Mouse (Mus musculus) hindbrain, embryonic 11.5 days (tissue): ENCODE results near the gene Taldo1. TPM values are rescaled to one million over a fixed set of nuclear protein-coding genes. Genes with fewer than 3 reads are reported as not detected.
A peak's percentile ranks its signal among the peaks of the same experiment; 100 is the strongest.
"Not testable (repeated sequence)": the region's sequence is repeated elsewhere in the genome, so short reads cannot be mapped to it uniquely, and the experiment has no call there.

Source experiments
- ATAC-seq: fragments of 200-750 bp; cut with Nextera tagmentation; 2 replicates; pipeline ENCODE4 v1.8.0; 2017; ENCODE audit warnings: mild to moderate bottlenecking, moderate TSS enrichment, moderate library complexity; ENCODE audit not compliant: low FRiP score
- DNase-seq: peaks from one replicate; pipeline ENCODE4 v3.0.0-alpha.2; 2015; ENCODE audit warnings: low spot score
- H3K27ac ChIP-seq: fragments of 300-500 bp; sonication (generic); 2 replicates; pipeline ENCODE4 v1.5.1; 2014; ENCODE audit warnings: mild to moderate bottlenecking, low read depth, low read length
- H3K27me3 ChIP-seq: fragments of 300-500 bp; sonication (generic); 2 replicates; pipeline ENCODE4 v1.6.1; 2014; ENCODE audit warnings: mild to moderate bottlenecking, low read length, moderate library complexity, mixed read lengths; ENCODE audit not compliant: control insufficient read depth, insufficient read depth
- H3K36me3 ChIP-seq: fragments of 300-500 bp; sonication (generic); 2 replicates; pipeline ENCODE4 v1.6.1; 2014; ENCODE audit warnings: mild to moderate bottlenecking, low read length, moderate library complexity, mixed read lengths; ENCODE audit not compliant: control insufficient read depth, insufficient read depth
- H3K4me1 ChIP-seq: fragments of 300-500 bp; sonication (generic); replicated peaks from 2 replicates; pipeline ENCODE4 v1.6.1; 2014; ENCODE audit warnings: low read length, mixed read lengths; ENCODE audit not compliant: control insufficient read depth, insufficient read depth
- H3K4me2 ChIP-seq: fragments of 300-500 bp; sonication (generic); replicated peaks from 2 replicates; pipeline ENCODE4 v1.6.1; 2014; ENCODE audit warnings: mild to moderate bottlenecking, low read depth, low read length
- H3K4me3 ChIP-seq: fragments of 300-500 bp; sonication (generic); 2 replicates; pipeline ENCODE4 v1.5.1; 2014; ENCODE audit warnings: low read depth, low read length
- H3K9ac ChIP-seq: fragments of 300-500 bp; sonication (generic); 2 replicates; pipeline ENCODE4 v1.6.1; 2014; ENCODE audit warnings: low read depth, low read length
- H3K9me3 ChIP-seq: fragments of 300-500 bp; sonication (generic); 2 replicates; pipeline ENCODE4 v1.6.1; 2016; ENCODE audit warnings: low read length; ENCODE audit not compliant: control insufficient read depth
- WGBS: fragments of 180-500 bp; shearing (Covaris S2); extraction: QIAGEN DNeasy Blood & Tissue Kit; methylation state at CpG from one replicate; pipeline ENCODE4 v1.1.7; 2014; 5-methylcytosine and 5-hydroxymethylcytosine counted together
- polyA plus RNA-seq: library from polyadenylated mRNA; unstranded; fragments of >200 nt; fragmentation: Nextera tagmentation; extraction: Ambion mirVana; gene quantifications from 2 replicates; pipeline ENCODE4 v1.2.1, GENCODE M21; 2014

Gene Taldo1
- polyA plus RNA-seq, 1 experiment from 2014 or later: 389 TPM

DNA sequence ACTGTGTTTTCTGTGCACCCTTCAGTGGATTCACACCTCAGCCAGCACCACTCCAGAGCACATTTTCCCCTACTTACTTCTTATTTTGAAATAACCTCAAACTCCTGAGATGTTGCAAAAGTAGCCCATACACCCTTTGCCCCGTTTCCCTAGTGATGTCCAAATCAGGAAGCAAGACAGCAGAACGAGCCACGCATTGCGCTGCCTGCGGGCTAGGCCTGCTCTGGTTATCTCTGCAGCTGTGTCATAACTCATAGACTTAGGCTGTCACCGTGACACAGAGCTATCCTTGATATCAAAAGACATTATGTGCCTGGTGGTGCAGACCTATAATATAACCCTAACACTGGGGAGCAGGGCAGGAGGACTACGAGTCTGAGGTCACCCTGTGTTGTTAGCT is 2.2 kb downstream of the Taldo1 start:
- 0 out of 2 replicates have a peak, but pooled peaks cover 6% of the 10 kb centered on the region for H3K4me1 ChIP-seq
- no peaks in the 10 kb centered on the region for H3K27me3 ChIP-seq
- peaks cover 2% of the 10 kb centered on the region; the same call in 1 of the 2 replicates for H3K36me3 ChIP-seq
- no peak for ATAC-seq
- no peak overlapping the region for H3K4me3 ChIP-seq
- no peaks in the 10 kb centered on the region for H3K9me3 ChIP-seq
- WGBS: 93% methylated on average over 7 of the region's 7 CpGs
- H3K27ac ChIP-seq: no peak overlapping the region
- H3K9ac ChIP-seq: no peak overlapping the region
- DNase-seq: no peak
- H3K4me2 ChIP-seq: no peak overlapping the region

- Histone ChIP-seq H3K36me3 (peaks cover 2% of the 10 kb centered on the region; the same call in 1 of the 2 replicates), H3K4me1 (0 out of 2 replicates have a peak, but pooled peaks cover 6% of the 10 kb centered on the region), H3K4me2 (no peak overlapping the region), H3K4me3 (no peak overlapping the region), H3K9me3 (no peaks in the 10 kb centered on the region), H3K27ac (no peak overlapping the region), H3K27me3 (no peaks in the 10 kb centered on the region), H3K9ac (no peak overlapping the region)
- peak; percentile 83 for DNase-seq
- 14% methylated on average over 6 of the region's 6 CpGs for WGBS
- no peak for ATAC-seq
Measured at GRCm38 (mm10) chr7:141394771-141395170, 2.8 kb downstream of the Taldo1 start.

DNA sequence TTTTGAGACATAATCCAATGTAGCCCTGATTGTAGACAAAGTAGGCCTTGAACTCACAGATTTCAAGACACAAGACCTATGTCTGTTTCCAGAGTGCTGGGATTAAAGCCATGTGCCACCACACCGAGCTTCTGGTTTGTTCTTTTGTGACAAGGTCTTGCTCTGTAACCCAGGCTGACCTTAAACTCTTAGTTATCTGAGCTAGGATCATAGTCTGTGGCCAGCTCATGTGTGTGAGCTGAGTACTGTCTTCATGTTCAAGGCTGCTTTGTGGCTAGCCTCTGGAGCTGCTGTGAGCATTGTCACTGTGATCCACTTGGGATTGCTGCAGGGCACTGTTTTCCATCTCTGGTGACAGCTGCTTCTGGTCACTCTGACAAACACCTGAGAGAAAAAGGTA is 3.3 kb downstream of the Taldo1 start:
- H3K4me2 ChIP-seq: no peak overlapping the region
- no peak overlapping the region for H3K9ac ChIP-seq
- DNase-seq (no peak), ATAC-seq (no peak)
- H3K27ac ChIP-seq: no peak overlapping the region
- H3K9me3 ChIP-seq: no peaks in the 10 kb centered on the region
- no peaks in the 10 kb centered on the region for H3K27me3 ChIP-seq
- peaks cover 4% of the 10 kb centered on the region; the same call in 1 of the 2 replicates for H3K36me3 ChIP-seq
- WGBS: 82% methylated on average over 1 of the region's 1 CpGs
- 0 out of 2 replicates have a peak, but pooled peaks cover 6% of the 10 kb centered on the region for H3K4me1 ChIP-seq
- no peak overlapping the region for H3K4me3 ChIP-seq

DNA sequence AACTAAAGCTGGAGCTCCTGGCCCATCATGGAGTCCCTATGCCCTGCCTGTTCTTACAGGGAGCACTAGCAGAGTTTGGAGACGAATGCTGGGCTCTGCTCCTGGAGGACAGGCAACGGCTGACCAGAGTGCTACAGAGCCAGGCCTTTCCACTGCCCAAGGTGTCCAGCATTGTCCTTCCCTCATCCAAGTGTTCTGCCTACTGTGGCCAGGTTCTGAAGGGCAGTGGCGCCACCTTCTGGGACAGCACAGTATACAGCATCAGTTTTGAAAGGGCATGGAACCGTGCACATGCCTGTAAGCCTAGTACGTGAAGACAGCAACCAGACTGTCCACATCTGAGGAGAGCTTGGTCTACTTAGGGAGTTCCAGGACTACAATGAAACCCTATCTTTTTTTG is 11.3 kb downstream of the Taldo1 start:
- Histone ChIP-seq H3K9ac (no peak overlapping the region), H3K9me3 (no peaks in the 10 kb centered on the region), H3K4me1 (no peaks in the 10 kb centered on the region), H3K4me2 (no peak overlapping the region), H3K27ac (no peak overlapping the region), H3K4me3 (no peak overlapping the region), H3K36me3 (peaks cover 8% of the 10 kb centered on the region), H3K27me3 (no peaks in the 10 kb centered on the region)
- DNase-seq (peak; percentile 59), ATAC-seq (peak; percentile 51; the same call in 1 of the 2 replicates)
- 56% methylated on average over 5 of the region's 5 CpGs for WGBS

DNA sequence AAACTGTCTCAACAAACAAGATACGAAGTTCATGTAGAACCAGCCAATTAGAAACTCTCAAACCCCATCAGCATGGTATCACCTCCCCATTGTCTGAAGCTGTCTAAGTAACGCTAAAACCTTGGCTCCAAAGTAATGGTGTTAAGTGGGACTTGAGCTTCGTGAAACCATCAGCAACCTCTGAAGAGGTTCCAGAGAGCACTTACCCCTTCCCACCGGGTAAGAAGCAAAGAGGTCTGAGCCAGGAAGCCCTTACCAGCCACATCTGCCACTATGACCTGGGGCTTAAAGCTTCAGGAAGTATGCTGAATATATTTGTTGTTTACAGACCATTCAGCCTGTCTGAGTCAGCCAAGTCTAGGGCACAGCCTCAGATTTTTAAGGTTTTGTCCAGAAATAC is 13.5 kb downstream of the Taldo1 start:
- H3K36me3 ChIP-seq: peaks cover 8% of the 10 kb centered on the region
- ATAC-seq: no peak

DNA sequence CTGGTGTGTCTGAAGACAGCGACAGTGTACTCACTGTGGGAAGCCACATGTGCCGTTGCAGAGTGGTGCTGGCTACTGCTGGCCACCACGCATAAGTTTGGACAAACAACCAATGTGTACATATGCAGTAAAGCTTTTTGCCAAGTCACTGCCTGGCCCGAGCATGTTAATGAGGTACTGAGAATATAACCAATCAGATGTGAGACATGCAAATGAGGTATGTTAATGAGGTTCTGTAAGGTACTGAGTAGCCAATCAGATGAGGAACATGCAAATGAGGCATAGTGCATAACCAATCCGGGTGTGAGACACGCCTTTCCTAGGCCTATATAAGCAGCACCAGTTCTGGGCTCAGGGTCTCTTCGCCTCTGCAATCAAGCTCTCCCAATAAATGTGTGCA is 15.7 kb downstream of the Taldo1 start:
- not testable (repeated sequence) for H3K36me3 ChIP-seq, ATAC-seq
- WGBS: 98% methylated on average over 7 of the region's 7 CpGs

More for the DNA sequence above, 13.5 kb downstream of the Taldo1 start:
- Histone ChIP-seq H3K27me3 (no peaks in the 10 kb centered on the region), H3K9ac (no peak overlapping the region), H3K4me2 (no peak overlapping the region), H3K4me3 (no peak overlapping the region), H3K27ac (no peak overlapping the region), H3K4me1 (no peaks in the 10 kb centered on the region), H3K9me3 (no peaks in the 10 kb centered on the region)
- 87% methylated on average over 4 of the region's 4 CpGs for WGBS
- DNase-seq: no peak

DNA sequence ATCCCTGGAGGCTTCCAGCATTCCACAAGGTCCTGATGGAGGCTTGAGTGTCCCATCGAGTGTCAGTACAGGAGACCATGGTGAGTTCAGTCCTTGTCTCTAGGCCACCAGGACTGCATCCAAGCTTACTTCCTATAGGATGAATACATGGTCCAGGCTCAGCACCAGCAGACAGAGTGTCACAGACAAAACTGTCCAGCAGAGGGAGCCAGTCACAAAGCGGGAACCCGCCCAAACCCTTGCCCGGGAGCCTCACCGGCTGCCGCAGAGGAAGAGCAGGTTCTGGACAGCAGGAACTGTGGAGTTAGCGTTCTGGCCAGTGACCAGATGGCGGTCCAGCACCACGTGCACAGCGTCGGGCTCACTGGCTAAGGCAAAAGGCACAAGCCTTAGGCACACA is 16.8 kb downstream of the Taldo1 start:
- 16% methylated on average over 11 of the region's 11 CpGs for WGBS
- Histone ChIP-seq H3K4me3 (no peak overlapping the region), H3K4me2 (no peak overlapping the region), H3K4me1 (no peaks in the 10 kb centered on the region), H3K27me3 (no peaks in the 10 kb centered on the region), H3K9ac (no peak overlapping the region), H3K36me3 (0 out of 2 replicates have a peak, but pooled peaks cover 2% of the 10 kb centered on the region), H3K9me3 (no peaks in the 10 kb centered on the region), H3K27ac (no peak overlapping the region)
- DNase-seq (peak; percentile 89), ATAC-seq (peak; percentile 63)

More for the DNA sequence above, 15.7 kb downstream of the Taldo1 start:
- H3K4me2 ChIP-seq, H3K9ac ChIP-seq, H3K27me3 ChIP-seq, H3K27ac ChIP-seq, H3K9me3 ChIP-seq, H3K4me3 ChIP-seq, H3K4me1 ChIP-seq, DNase-seq: not testable (repeated sequence)

DNA sequence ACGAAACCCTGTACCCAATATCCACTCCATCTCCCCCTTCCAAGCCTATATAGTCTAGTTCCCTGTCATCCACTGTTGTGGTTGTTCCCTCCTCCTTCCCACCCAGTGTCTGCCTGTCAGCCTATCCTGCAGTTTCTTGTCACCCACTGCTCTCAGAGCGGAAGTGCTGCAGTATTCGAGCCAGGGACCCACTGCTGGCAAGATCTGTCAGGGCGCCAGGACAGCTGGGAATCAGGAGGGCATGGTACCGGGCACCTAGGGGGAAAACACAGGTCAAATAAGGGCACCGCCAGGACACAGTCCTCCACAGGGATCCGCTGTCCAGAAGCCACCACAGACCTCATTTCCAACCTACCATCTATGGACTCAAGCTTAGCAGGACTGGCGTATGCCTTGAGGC is 18.6 kb downstream of the Taldo1 start:
- no peak for DNase-seq
- H3K9me3 ChIP-seq: no peaks in the 10 kb centered on the region
- H3K27ac ChIP-seq: no peak overlapping the region
- no peaks in the 10 kb centered on the region for H3K4me1 ChIP-seq
- no peak overlapping the region for H3K4me2 ChIP-seq
- no peak for ATAC-seq
- H3K4me3 ChIP-seq: no peak overlapping the region
- WGBS: 90% methylated on average over 8 of the region's 8 CpGs
- 0 out of 2 replicates have a peak, but pooled peaks cover 2% of the 10 kb centered on the region for H3K36me3 ChIP-seq
- H3K9ac ChIP-seq: no peak overlapping the region
- no peaks in the 10 kb centered on the region for H3K27me3 ChIP-seq

- WGBS: 88% methylated on average over 1 of the region's 1 CpGs
- ATAC-seq (no peak), DNase-seq (no peak)
- Histone ChIP-seq H3K4me1 (no peaks in the 10 kb centered on the region), H3K36me3 (0 out of 2 replicates have a peak, but pooled peaks cover 2% of the 10 kb centered on the region), H3K27me3 (no peaks in the 10 kb centered on the region), H3K9me3 (no peaks in the 10 kb centered on the region), H3K4me3 (no peak overlapping the region), H3K4me2 (no peak overlapping the region), H3K27ac (no peak overlapping the region), H3K9ac (no peak overlapping the region)
Measured at GRCm38 (mm10) chr7:141411667-141412066, 19.7 kb downstream of the Taldo1 start.
